Mouse (Mus musculus): ENCODE results near the gene Abcd3.
"Not testable (repeated sequence)": the region's sequence is repeated elsewhere in the genome, so short reads cannot be mapped to it uniquely, and the experiment has no call there.

The Abcd3 gene

DNA sequence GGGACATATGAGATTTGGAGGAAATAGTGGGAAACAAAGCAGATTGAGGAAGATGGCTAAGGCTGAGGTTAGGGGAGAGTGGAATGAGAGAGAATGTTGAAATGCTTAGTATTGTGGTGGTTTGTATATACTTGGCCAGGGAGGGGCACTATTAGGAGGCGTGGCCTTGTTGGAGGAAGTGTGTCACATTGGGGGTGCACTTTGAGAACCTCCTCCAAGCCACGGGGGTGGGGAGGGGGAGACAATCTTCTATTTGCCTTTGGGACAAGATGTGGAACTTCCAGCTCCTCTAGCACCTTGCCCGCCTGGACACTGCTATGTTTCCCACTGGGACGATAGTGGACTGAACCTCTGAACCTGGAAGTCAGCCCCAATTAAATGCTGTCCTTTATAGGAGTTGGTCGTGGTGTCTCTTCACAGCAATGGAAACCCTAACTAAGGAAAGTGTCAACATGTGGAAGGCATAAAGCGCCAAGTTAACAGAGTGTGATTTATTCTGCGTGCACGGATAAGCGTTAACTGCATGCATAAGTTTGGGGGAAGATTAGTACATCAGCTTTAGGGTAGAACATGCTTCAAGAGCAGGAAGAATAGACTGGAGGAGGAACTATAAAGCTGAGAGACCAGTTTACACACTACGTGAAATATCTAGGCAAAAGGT, 3.8 kb upstream of the Abcd3 start:
- peak in 1 of 2 experiments; percentile 33 for DNase-seq (ENCODE audit: low spot score in 2 of 2)

DNA sequence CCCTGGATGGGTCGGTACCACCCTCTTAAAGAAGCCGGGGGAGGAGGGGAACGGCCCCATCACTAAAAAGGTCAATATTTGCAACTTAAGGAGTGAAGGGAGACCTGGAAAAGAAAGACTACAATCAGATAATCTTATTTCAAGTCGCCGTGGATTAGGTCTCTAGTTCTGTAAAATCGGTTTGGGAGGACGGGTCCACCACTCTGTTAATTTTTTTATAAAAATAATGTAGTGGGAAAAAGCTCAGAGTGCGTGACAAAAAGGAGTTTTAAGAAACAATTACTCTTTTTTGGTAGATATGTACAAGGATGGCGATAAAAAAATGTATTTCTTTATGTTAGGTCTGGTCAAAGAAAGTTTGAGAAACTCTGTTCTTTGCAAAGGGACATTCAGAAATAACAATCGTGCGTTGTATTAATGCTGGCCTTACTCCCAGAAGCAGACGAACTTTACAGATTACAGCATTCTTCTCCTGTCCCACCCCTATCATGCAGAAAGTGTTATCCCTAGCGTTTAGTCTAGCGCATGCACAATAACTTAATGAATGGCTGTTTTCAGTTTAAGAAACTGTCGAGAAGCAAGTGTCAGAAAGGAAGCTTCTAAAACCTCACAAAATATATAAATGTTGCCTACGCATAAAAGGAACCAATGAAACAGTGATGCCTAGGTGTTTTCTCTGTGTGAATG, 590 bp upstream of the Abcd3 start:
- DNase-seq (ENCODE audit: low spot score in 2 of 2): no peak

DNA sequence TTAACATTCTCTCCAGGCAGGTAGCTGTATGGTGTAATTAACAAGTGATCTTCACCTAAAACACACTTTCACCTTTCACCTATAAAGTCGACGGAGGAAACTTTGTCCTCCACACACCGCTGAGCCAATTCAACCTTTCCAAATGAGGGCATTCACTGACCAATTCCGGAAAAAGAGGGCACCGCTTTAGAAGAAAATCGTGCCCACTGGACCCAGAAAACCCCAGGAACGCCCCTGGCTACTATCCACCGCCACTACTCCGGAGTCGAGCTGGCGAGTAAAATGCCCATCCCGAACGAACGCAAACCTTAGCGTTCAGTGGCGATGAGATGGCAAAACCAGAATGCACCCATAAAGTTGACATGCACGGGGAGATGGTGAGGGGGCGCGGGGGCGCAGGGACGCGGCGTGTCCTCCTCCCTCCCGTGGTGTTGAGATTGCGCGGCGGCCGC, 663 bp downstream of the Abcd3 start:
- no peak for DNase-seq (ENCODE audit: low spot score in 2 of 2)

DNA sequence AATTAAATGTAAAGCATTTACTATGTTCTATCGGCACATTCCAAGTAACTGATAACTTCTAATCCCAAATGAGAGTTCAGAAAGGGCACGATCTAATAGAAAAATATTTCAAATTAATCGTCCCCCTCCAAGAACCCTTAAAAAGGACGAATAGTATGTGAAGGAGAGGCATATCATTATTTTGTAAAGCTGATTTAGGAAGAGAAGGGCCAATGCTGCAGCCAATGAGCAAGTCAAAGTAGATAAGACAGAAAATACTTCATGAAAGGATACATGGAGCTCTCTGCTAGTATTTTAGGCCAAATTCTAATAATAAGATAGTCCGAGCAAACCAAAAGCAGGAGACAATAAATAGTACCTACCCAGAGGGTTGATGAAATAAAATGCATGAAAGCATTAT, 1.3 kb downstream of the Abcd3 start:
- no peak for DNase-seq (ENCODE audit: low spot score in 2 of 2)

DNA sequence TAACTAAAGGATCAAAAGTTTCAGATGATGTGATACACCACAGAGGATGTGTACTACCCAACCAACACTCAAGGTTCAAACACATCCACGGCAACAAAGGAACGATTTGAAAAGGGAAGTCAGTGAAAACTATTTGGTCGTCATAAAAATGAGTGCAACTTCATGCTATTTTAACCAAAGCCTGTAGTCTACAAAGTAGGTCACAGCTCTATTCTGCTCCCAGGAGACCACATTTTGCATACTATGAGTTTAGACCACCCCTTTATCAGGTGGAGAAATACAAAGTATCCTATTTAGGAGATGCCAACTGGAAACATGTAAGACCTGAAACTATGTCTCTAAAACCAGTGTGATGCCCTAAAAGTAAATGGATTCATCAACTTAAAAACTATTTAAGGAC, 6.9 kb downstream of the Abcd3 start:
- no peak for DNase-seq (ENCODE audit: low spot score in 2 of 2)

DNA sequence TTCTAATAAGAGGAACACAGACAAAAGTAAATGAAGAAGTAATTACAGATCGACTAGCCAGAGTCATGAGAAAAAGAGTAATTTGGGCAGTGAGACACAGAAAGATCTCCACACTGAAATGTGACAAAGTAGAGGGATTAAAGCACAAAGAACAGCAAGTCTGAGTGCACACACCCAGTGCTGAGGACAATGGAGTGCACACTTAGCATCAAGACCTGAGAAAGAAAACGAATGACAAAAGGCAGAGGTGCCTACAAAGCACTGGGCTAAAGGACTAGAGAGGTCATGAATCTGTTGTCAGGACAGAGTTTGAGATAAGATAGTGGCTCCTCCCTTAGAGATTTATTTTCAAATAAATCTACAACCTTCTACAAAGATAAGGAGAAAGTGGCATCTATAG, 20.9 kb downstream of the Abcd3 start:
- no peak for DNase-seq (ENCODE audit: low spot score in 2 of 2)

DNA sequence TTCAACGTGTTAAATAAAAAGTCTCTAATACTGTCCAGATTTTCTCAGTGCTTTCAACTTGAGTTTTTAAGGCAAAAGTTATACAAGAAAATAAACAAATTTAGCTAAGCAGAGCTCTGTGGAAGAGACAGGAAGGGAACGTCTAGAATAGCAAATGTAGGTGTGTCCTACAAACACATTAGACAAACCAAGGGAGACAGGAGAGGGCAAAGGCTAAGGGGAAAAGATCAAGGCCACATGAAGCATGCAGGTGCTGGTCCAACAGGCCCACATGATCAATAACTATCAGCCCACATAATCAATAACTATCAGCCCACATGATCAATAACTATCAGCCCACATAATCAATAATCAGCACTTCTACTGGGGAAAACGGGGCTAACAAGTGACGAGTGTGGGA, 22.9 kb downstream of the Abcd3 start:
- DNase-seq (ENCODE audit: low spot score in 2 of 2): no peak

DNA sequence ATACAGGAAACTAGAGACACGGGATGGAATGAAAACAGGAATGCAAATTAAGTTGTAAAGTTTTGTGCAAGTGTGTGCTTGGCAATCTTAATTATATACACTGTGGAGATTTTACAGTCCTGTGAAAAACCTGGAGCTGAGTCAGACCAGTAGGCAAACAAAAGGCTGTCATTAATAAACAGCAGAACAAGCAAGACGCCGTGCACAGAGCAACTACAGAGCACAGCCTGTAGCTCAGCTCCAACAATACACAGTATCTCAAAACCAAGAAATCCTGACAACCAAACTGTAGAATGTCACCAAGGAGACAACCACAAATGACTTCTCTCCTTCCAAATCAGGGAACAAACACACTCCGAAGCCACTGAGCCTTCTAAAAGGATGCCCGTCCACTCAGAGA, 24.7 kb downstream of the Abcd3 start:
- DNase-seq (ENCODE audit: low spot score in 2 of 2): no peak

DNA sequence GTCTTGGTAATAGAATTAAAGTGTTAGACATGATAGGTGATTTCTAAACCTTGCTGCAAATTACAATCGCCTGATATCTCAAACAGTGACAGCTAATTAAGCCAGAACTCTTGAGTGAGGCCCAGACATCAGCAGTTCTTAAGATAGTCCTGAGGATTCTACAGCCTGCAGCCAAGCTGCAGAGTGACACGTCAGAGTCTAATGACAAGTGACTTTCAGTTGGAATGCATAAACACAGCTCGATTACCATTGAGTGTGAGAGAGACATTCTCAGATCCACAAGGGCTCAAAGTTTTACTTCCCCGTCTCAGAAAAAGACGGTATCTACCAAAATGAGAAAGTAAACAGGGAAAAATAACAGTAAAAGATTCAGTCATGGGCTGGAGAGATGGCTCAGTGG, 25.3 kb downstream of the Abcd3 start:
- no peak for DNase-seq (ENCODE audit: low spot score in 2 of 2)

DNA sequence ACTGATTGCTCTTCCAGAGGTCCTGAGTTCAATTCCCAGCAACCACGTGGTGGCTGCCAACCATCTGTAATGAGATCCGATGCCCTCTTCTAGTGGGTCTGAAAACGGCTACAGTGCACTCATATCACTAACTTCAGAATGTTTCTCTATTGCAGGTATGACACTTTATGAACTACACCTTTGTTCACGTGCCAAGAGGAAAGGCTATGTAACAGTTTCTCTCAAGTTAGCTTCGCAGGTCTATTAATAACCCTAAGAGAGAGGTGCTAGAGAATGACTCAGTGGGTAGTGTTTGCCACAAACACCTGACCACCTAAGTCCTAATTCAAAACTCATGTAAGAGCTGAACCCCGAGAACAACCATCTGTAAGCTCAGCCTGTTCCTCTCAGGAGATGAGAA, 32.1 kb downstream of the Abcd3 start:
- DNase-seq (ENCODE audit: low spot score in 2 of 2): no peak

DNA sequence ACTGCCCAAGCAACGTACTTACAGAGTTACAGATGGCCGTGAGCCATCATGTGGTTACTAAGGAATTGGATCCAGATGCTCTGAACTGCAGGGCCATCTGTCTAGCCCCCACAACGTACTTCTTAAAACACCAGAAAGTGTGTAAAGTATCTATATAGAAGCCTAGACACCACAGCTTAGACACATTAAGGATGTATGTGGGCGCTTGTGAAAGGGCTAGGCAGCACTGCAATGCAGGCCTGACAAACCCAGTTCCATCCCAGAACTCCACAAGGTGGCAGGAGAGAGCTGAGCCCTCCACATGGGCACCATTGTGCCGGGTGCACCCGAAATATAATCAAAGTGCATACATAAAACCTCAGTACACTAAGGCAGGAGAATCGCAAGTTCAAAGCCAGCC, 37.2 kb downstream of the Abcd3 start:
- peak; percentile 19 to 34 for DNase-seq (ENCODE audit: low spot score in 2 of 2)

DNA sequence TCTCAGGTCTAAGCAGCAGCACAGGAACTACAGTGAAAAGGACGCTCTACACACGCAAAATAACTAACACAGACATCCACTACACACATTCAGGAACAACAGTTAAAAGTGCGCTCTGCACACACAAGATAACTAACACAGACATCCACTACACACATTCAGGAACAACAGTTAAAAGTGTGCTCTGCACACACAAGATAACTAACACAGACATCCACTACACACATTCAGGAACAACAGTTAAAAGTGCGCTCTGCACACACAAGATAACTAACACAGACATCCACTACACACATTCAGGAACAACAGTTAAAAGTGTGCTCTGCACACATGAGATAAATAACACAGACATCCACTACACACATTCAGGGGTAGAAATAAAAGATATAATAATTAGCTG, 41.8 kb downstream of the Abcd3 start:
- DNase-seq (ENCODE audit: low spot score in 2 of 2): not testable (repeated sequence)

DNA sequence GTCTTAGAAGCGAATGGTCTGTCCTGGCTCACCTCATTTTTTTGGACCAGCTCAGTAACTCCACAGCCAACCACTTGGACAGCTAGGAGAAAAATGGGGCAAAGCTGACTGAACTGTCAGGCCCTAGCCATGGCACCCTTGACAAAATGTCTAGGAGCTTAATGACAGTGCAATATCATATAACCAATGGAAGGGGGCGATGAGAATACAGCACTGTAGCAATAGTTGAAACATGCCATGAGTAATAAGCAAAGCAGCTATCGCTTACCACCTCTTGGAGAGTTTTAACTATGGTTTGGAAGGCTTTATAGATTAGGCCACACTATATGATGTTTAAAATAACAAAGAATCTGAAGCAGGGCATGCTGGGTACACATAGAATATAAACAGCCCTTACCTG, 46.3 kb downstream of the Abcd3 start:
- no peak for DNase-seq (ENCODE audit: low spot score in 2 of 2)

DNA sequence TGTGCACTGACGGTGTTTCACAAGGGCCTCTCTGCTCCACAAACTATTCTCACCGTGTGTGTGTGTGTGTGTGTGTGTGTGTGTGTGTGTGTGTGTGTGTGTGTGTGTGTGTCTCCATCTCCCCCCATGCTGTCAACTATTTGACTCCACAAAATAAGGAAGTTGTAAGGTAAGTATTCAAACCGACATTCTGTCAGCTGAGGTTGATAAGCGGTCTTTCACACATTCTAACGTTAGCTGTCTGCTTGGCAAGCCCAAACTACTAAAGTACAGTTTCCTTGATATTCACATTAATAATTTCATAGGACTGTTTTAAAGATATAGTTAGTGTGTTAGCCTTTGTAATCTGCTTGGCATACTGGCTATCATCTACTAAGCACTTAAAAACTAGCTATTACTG, 48.3 kb downstream of the Abcd3 start:
- no peak for DNase-seq (ENCODE audit: low spot score in 2 of 2)

DNA sequence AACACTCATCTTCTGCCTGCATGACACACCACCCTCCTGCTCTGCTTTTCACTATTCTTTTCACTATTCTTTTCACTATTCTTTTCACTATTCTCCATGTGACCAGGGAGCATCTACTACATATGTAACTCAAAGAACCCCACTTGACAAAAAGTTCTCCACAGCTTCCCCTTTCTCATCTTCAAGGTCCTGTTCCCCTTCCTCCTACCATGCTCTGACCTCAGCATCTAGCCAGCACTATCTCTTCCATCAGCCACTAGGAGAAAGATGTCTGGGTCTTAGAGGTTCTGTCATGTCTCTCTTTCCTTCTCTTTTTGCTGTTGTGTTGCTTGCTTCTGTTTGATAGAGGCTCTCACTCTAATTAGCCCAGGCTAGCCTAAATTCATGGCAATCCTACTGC, 49.1 kb downstream of the Abcd3 start:
- DNase-seq (ENCODE audit: low spot score in 2 of 2): no peak

DNA sequence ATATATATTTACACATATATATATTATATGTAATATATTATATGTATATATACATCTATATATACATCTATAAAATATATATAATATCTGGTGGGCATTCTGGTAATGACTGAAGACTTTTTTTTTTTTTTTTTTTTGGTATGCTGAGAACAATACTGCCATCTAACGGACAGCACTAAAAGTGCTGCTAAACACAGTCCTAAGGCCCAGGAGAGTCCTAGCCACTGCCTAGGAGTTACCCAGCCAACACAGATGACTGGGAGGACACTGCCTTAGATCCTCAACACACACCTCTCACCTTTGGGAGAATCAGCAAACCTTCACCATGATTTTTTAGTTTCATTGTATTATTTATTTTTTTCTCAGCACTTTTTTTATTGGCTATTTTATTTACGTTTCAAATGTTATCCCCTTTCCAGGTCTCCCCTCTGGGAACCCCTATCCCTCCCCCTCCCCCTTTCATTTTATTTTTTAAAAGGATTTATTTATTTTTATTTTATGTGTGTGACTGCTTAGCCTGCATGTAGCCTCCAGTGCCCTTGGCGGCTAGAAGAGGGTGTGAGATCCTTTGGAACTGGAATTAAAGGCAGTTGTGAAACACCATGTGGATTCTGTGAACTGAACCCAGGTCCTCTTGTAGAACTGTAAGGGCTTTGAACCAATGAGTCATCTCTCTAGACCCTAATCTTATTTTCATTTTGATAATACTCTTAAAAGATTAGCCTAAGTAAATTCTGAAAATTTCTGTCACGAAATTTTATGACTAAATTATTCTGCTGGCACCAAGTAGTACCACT, 52.8 kb downstream of the Abcd3 start:
- DNase-seq (ENCODE audit: low spot score in 2 of 2): no peak

DNA sequence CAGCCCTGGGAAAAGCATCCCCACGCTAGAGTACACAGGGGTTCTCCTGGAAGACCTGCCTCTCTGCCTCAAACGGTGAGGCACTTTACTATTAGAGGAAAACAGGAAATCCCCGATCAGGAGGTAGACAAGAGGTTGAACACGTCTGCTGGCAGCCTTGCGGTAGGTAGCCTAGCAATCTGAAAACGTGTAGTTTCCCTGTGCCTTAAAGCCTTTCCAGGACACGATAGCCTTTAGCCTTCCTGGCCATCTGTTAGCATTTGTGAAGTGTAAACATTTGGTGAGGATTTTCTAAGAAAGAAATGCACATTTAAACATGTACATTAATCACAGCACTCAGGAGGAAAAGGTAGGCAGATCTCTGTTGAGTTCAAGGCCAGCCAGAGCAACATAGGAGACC, 56.7 kb downstream of the Abcd3 start:
- no peak for DNase-seq (ENCODE audit: low spot score in 2 of 2)

DNA sequence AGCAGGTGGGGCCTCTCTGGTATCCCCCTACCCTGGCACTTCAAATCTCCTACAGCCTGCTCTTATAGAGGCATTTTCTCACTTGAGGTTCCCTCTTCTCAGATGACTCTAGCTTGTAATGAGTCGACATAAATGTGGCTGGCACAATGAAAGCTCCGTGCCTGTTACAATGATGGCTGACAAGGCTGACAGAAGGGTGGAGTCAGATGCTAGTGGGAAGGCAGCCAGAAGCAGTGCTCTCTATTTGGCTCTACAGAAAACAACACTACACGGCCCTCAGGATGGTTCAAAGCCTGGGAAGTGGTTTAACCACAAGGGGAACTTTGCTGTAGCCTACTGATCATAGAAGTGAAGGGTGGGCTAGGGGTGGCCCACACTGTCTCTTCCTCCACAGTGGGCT, 60.0 kb downstream of the Abcd3 start:
- no peak for DNase-seq (ENCODE audit: low spot score in 2 of 2)

DNA sequence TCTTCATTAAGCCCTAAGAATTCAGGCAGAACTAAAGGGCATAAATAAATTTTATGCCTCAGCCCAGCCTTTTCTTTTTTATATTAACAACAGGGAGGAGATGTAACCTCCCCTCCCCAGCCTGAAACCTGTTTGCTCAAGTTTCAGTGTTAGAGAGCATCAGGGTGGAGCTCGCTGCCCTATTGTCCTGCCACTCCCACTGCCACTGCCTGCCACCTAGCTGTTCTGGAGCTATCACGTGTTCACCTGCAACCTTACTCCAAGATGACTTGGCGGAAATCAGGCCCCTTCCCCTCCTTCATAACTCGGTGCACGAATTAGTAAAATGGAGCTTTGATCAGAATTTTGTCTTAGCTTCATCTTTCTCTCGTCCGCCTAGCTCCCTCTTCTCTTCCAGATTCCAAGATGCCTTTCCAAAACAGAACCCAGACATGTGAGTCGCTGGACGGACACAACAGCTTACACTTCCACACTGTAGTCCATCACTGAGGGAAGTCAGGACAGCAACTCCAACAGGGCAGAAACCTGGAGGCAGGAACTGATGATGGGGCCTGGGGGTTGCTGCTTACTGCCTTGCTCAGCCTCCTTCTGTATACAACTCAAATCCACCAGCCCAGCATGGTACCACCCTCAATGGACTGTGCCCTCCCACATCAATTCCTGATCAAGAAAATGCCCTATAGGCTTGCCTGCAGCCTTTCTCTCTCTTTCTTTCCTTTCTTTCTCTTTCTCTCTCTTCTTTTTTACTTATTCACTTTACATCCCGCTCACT, 60.6 kb downstream of the Abcd3 start:
- DNase-seq (ENCODE audit: low spot score in 2 of 2): not testable (repeated sequence)

DNA sequence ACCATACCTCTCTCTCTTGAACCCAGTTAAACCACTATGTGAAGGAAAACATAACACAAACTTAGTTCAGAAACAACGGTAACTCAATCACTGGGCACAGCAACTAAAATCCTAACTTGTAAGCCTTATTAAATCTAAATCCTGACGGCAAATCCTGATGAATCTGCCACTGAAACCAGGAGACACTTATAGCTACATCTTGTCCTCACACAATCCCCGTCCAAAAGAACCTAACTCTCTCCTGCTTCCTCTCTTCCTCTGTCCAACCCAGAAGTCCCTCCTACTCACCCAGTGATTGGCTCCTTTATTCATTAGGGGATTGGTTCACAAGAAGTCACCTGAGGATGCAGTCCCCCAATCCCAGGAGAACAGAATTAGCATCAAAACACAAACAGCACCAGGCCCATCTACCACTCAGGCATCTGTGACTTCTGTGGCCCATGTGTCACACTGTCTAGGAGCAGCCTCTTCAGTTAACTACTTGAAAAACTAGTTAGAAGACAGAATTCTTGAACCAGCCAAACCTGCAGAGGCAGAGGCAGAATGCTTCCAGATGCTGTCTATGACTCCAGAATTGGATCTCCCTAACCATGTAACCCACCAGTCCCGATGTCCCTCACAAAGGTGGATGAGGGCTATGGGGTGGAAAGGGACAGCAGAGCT, 73.8 kb downstream of the Abcd3 start:
- not testable (repeated sequence) for DNase-seq (ENCODE audit: low spot score in 2 of 2)

DNA sequence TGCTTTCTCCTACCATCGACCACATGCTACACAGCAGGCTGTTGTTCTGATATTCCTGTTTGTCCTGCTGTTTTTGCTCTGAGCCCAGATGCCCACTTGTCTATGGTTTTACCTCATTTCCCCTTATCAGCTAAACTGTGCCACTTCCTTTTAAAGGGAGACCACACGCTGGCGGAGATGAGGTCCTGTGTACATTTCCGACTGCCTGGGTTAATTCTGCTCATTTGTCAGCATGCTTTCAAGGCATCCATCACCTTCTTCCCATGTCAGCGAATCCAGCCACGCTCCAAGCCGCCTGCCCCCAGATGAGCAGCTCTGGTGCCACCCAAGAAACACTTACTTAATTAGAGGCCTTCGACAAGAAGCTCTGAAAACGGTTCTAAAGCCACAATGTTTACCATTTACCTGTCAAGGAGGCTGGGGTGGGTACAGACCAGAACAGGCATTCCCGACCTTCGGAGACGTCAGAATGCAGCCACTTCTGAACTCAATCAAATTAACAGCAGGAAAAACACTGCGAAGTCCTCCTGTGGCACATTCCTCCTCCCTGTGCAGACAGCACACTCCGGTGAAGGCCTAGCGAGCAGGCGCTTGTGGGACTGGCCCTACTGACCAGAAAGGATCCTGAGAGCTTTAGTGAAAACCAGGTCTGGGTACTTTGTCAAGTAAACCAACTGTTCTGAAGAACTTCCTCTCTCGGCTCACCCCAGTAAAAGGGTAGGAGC, 75.5 kb downstream of the Abcd3 start:
- no peak for DNase-seq (ENCODE audit: low spot score in 2 of 2)

All from urinary bladder, adult 18-20 months (tissue).